Mouse (Mus musculus): ENCODE measurements around the gene Hhip. TPM values are rescaled to one million over a fixed set of nuclear protein-coding genes. Genes with fewer than 3 reads are reported as not detected.

Gene Hhip
- polyA plus RNA-seq, 1 experiment from 2014 or later, result 3.6 TPM

DNA sequence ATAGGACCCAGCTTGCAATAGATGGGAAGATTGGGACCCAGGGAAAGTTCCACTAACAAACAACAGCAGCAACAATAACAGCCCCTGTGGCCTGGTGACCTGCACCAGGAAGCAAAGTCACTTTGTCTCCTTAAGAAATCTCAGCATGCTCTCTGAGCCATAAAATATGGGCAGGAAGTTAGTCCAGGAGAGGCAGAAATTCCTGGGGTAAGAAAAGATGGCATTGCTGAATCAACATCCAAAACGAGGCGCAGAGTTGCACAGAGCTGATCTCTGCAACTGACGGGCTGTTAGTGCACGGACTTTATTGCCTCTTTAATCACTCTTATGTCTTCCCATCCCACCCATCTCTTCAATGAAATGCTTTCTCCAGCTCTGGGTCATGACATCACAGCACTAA lies 128.6 kb downstream of the Hhip start:
- no peaks in the 10 kb centered on the region for H3K36me3 ChIP-seq
- no peak overlapping the region for H3K27ac ChIP-seq
- H3K4me1 ChIP-seq (replicated peaks), result peaks cover 13% of the 10 kb centered on the region
- H3K9me3 ChIP-seq, result no peaks in the 10 kb centered on the region
- H3K4me3 ChIP-seq (replicated peaks), result no peak overlapping the region
- no peaks in the 10 kb centered on the region for H3K27me3 ChIP-seq
- no peak for ATAC-seq (ENCODE audit: insufficient number of reproducible peaks, insufficient read depth, low FRiP score, low TSS enrichment, low read depth)
- H3K9ac ChIP-seq (replicated peaks), result no peak overlapping the region
- no peak overlapping the region for H3K4me2 ChIP-seq
- 27% methylated on average over 4 of the region's 4 CpGs for WGBS

DNA sequence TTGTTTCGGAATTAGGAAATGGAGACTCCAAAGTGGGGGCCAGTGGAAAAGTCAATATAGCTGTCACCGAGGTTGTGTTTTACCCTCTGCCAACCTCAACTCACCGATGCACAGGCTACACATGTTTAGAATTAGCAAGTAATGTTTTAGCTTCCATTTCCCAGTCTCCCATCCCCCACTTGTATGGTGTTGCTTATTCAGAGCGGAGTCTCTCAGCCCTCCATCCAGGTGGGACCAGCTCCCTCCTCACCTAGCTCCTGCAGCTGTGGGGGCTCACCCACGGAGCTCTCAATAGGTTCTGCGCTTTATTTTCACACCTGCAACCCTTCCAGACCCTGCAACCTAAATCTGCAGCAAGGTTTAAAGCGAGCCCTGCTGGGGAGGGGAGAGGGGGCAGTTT lies 140.6 kb downstream of the Hhip start:
- ATAC-seq (ENCODE audit: insufficient number of reproducible peaks, insufficient read depth, low FRiP score, low TSS enrichment, low read depth), result peak; percentile 79
- Histone ChIP-seq H3K27ac (no peak overlapping the region), H3K27me3 (no peaks in the 10 kb centered on the region), H3K4me2 (peak overlapping the region; percentile 43), H3K9me3 (no peaks in the 10 kb centered on the region), H3K36me3 (no peaks in the 10 kb centered on the region), H3K9ac (replicated peaks) (no peak overlapping the region), H3K4me3 (replicated peaks) (no peak overlapping the region), H3K4me1 (replicated peaks) (peaks cover 8% of the 10 kb centered on the region)
- 21% methylated on average over 7 of the region's 7 CpGs for WGBS
